ENCODE assay signal across 18 mouse cellular contexts in genomic region chr2:119197493-119197892, GRCm38 (mm10). TPM values are rescaled to one million over a fixed set of nuclear protein-coding genes. Genes with fewer than 3 reads are reported as not detected.
"Had no signal": no experiment of that assay in that cellular context is flagged by ENCODE, and none has a peak within 500 bp of the region (broad histone marks: within the 10 kb centered on the region; RNA-seq: fewer than 3 reads in every experiment).

No protein-coding gene starts in this region.

- ATAC-seq: intestine, postnatal 0 days; liver, embryonic 12.5 days; midbrain, embryonic 13.5 days had no signal

- H3K27me3 ChIP-seq: kidney, embryonic 15.5 days; limb, embryonic 15.5 days; liver, embryonic 12.5 days; liver, embryonic 15.5 days; midbrain, embryonic 13.5 days had no signal

- H3K4me2 ChIP-seq: kidney, embryonic 15.5 days; limb, embryonic 15.5 days; liver, embryonic 12.5 days; liver, embryonic 15.5 days; midbrain, embryonic 13.5 days had no signal

- H3K9ac ChIP-seq: kidney, embryonic 15.5 days; limb, embryonic 15.5 days; liver, embryonic 12.5 days; liver, embryonic 15.5 days; midbrain, embryonic 13.5 days had no signal

- H3K36me3 ChIP-seq: kidney, embryonic 15.5 days; limb, embryonic 15.5 days; liver, embryonic 12.5 days; liver, embryonic 15.5 days; midbrain, embryonic 13.5 days had no signal

- H3K27ac ChIP-seq: kidney, embryonic 15.5 days; liver, embryonic 12.5 days; liver, embryonic 15.5 days; macrophage; midbrain, embryonic 13.5 days; stomach, postnatal 0 days had no signal

- DNase-seq: kidney, adult 2 months; kidney, postnatal 10 days; kidney, postnatal 4 days; left cerebral cortex, postnatal 4 days; lung, adult 2 months; right cerebral cortex, postnatal 4 days; thymus, postnatal 25 days had no signal

- H3K9me3 ChIP-seq: kidney, embryonic 15.5 days; limb, embryonic 15.5 days; liver, embryonic 12.5 days; liver, embryonic 15.5 days; midbrain, embryonic 13.5 days had no signal

- H3K4me3 ChIP-seq: kidney, embryonic 15.5 days; limb, embryonic 15.5 days; liver, embryonic 12.5 days; liver, embryonic 15.5 days; midbrain, embryonic 13.5 days had no signal

RNA-seq across cellular contexts. Expression of gene Gm14137, which starts 23.2 kb away (rescaled TPM):
- polyA plus RNA-seq: macrophage had no signal

RNA-seq across cellular contexts. Expression of gene Gchfr, which starts 29.9 kb away (rescaled TPM):
- polyA plus RNA-seq: macrophage had no signal

RNA-seq across cellular contexts. Expression of gene Ppp1r14d, which starts 32.2 kb away (rescaled TPM):
- polyA plus RNA-seq: limb, embryonic 15.5 days; liver, embryonic 12.5 days; liver, embryonic 15.5 days; macrophage; midbrain, embryonic 13.5 days; midbrain, postnatal 0 days; neural tube, embryonic 11.5 days; neural tube, embryonic 14.5 days had no signal
